Mouse (Mus musculus) ES-E14 (cell line): ENCODE results near the gene F10.
A peak's percentile ranks its signal among the peaks of the same experiment; 100 is the strongest.

Experiments
- CHD2 ChIP-seq: IDR thresholded peaks from 2 replicates; pipeline ENCODE4 v1.6.1; 2014; ENCODE audit warnings: mild to moderate bottlenecking, low read depth, low read length, inconsistent platforms
- HCFC1 ChIP-seq: IDR thresholded peaks from 2 replicates; pipeline ENCODE4 v1.6.1; 2012; ENCODE audit warnings: low read length, inconsistent platforms, borderline replicate concordance; ENCODE audit not compliant: insufficient read depth
- ZC3H11A ChIP-seq: IDR thresholded peaks from 2 replicates; pipeline ENCODE4 v1.6.1; 2012; ENCODE audit warnings: low read depth, mild to moderate bottlenecking, inconsistent platforms, low read length, borderline replicate concordance

DNA sequence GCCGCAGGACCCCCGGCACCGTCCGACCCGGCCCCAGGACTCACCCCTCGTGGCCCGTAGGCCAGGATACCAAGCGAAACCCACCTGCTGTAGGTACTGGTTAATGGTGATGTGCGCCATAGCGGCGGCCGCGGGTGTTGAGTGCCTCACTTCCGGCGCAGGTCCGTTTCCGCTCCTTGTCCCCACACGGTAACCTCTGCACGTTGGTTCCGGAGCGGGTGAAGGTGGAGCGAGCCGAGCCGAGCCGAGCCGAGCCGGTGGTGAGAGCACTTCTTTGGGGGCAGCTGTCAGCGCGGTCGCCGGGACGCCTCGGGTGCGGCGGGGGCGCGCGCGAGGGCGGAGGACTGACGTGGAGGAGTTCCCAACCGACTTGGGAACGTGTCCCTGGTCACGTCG lies 67.6 kb downstream of the F10 start:
- TF ChIP-seq ZC3H11A = no peak
- no peak for TF ChIP-seq CHD2
- peak; percentile 84 for TF ChIP-seq HCFC1
